Mouse (Mus musculus): ENCODE measurements around the gene Carmil1.

DNA sequence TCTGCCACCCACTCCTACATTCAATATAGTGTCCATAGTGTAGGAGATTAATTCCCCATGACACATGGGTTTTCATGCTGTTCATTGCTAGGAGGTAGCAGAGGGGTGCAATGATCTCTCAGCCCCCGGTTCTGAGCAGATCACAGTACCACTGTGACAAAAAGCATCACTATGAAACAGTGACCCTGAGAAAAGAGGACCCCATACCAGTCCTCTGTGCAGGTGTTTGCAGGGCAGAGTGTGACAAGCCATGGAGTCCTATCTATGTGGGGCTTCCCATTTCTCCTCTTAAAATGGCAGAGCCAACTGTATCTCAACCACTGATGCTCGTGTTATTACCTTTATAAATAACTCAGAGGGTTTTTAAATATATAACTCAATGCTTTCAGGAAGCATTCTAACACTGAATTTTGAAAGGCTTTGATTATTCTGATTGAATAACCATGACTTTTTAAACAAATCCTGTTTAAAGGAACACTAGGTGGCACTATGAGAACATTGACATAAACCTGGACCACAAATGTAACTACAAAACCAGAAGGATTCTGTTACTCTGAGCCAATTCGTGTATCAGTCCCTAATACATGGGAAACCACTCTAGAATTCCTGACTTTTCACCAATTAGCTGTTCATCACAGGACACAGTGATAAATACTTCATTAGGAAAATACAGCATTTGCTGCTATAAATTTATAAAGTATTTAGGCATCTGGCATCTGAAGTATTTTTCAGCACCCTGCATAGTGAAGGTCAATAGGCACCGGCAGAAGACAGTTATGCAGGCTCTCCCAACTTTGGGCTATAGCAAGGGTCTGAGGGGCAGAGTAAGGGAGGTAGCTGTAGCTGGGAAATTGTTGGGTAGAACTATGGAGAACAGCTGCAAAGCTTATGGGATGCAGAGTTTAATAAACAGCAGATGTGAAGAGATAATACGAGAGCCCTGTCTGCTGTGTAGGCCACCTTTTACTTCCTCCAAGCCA is 253.1 kb downstream of the Carmil1 start:
- TF ChIP-seq POLR2A (IDR thresholded peaks at IDR 0.05; ENCODE audit: low read depth, low read length) (no peak), CTCF (IDR thresholded peaks at IDR 0.05; ENCODE audit: borderline replicate concordance, insufficient read depth, low read length) (no peak)
